Mouse (Mus musculus) neural tube, embryonic 12.5 days (tissue): ENCODE measurements around the gene Tnfsf12. TPM values are rescaled to one million over a fixed set of nuclear protein-coding genes. Genes with fewer than 3 reads are reported as not detected.

Experiments
- ATAC-seq: fragments of 200-750 bp; cut with Nextera tagmentation; 2 replicates; pipeline ENCODE4 v1.8.0; 2017; ENCODE audit warnings: low read depth, mild to moderate bottlenecking, moderate TSS enrichment, moderate library complexity; ENCODE audit not compliant: low FRiP score
- H3K27ac ChIP-seq: fragments of 300-500 bp; sonication (generic); 2 replicates; pipeline ENCODE4 v1.5.1; 2016
- H3K27me3 ChIP-seq: fragments of 300-500 bp; sonication (generic); replicated peaks from 2 replicates; pipeline ENCODE4 v1.6.1; 2016; ENCODE audit warnings: mild to moderate bottlenecking
- H3K36me3 ChIP-seq: fragments of 300-500 bp; sonication (generic); 2 replicates; pipeline ENCODE4 v1.6.1; 2016; ENCODE audit warnings: mild to moderate bottlenecking
- H3K4me1 ChIP-seq: fragments of 300-500 bp; sonication (generic); 2 replicates; pipeline ENCODE4 v1.6.1; 2016
- H3K4me2 ChIP-seq: fragments of 300-500 bp; sonication (generic); replicated peaks from 2 replicates; pipeline ENCODE4 v1.6.1; 2016; ENCODE audit warnings: mild to moderate bottlenecking
- H3K4me3 ChIP-seq: fragments of 300-500 bp; sonication (generic); 2 replicates; pipeline ENCODE4 v1.5.1; 2016
- H3K9ac ChIP-seq: fragments of 300-500 bp; sonication (generic); 2 replicates; pipeline ENCODE4 v1.6.1; 2016; ENCODE audit warnings: mild to moderate bottlenecking
- H3K9me3 ChIP-seq: fragments of 300-500 bp; sonication (generic); 2 replicates; pipeline ENCODE4 v1.6.1; 2016; ENCODE audit warnings: mild to moderate bottlenecking
- WGBS: fragments of 180-500 bp; shearing (Covaris S2); methylation state at CpG from one replicate; pipeline ENCODE4 v1.1.7; 2016; 5-methylcytosine and 5-hydroxymethylcytosine counted together
- polyA plus RNA-seq: library from polyadenylated mRNA; unstranded; fragments of >200 nt; fragmentation: Nextera tagmentation; extraction: Ambion mirVana; gene quantifications from 2 replicates; pipeline ENCODE4 v1.2.1, GENCODE M21; 2016

The Tnfsf12 gene
- polyA plus RNA-seq, 1 experiment from 2014 or later, result 1.9 TPM

DNA sequence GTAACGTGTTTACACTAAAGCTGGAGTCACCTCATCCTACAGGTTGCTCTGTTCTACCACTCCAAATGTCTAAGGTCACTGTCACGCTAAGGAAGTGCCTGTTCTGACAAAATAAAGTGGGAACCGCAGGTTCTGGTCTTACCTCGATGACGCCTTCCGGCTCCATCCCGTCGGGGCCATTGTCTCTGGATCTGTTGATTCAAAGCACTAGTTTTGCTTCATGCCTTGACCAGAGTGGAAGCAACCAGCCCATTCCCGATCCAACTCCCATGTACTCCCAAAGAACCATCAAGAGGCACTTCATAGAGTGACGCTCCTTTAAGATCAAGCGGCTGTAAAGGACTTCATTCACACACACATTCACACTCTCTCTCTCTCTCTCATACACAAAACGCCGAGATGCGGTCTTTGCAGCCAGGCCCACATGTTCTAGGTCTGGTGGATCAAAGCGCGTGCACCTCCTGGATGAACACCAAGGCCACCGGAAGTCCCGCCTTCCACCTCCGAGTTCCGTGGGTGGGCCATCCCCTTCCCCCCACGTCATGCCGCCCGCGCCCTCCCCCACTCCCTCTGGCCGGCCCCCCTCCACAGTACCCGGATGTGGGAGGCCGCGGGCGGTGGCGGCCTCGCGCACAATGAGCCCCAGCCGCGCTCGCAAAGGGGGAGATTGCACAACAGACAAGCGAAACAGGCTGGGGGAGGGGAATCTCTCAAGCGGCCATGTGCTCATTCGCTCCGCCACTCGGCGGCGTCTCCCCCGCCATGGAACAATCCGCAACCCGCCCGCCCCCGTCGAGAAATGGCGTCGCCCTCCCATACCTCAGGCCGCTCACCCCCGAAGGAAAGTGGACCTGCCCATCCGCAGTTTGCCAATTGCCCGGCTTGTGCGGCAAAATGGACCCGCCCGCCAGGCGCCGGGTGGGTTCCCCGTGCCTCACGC lies 24.6 kb downstream of the Tnfsf12 start:
- H3K9ac ChIP-seq, result peak overlapping the region; percentile 99
- 1% methylated on average over 59 of the region's 61 CpGs for WGBS
- H3K27ac ChIP-seq, result peak overlapping the region; percentile 87
- peak overlapping the region; percentile 99 for H3K4me3 ChIP-seq
- peaks cover 76% of the 10 kb centered on the region for H3K36me3 ChIP-seq
- H3K4me1 ChIP-seq, result peaks cover 33% of the 10 kb centered on the region
- H3K9me3 ChIP-seq, result no peaks in the 10 kb centered on the region
- H3K27me3 ChIP-seq, result no peaks in the 10 kb centered on the region
- peak overlapping the region; percentile 96 for H3K4me2 ChIP-seq
- peak; percentile 66 for ATAC-seq

DNA sequence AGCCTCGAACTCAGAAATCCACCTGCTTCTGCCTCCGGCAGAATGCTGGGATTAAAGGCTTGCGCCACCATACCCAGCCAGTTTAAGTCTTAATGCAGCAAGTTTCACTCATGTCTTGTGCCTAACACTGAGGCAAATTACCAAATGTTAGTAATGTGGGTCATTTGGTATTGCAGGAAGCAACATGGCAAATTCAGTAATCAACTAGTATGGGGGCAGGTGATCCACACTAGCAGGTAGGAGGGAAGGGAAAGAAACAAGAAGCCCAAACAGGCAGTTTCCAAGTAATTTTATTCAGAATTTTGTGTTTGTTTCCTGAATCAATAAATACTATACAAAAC lies 29.0 kb downstream of the Tnfsf12 start:
- WGBS, result 89% methylated on average over 3 of the region's 3 CpGs
- peaks cover 71% of the 10 kb centered on the region for H3K36me3 ChIP-seq

DNA sequence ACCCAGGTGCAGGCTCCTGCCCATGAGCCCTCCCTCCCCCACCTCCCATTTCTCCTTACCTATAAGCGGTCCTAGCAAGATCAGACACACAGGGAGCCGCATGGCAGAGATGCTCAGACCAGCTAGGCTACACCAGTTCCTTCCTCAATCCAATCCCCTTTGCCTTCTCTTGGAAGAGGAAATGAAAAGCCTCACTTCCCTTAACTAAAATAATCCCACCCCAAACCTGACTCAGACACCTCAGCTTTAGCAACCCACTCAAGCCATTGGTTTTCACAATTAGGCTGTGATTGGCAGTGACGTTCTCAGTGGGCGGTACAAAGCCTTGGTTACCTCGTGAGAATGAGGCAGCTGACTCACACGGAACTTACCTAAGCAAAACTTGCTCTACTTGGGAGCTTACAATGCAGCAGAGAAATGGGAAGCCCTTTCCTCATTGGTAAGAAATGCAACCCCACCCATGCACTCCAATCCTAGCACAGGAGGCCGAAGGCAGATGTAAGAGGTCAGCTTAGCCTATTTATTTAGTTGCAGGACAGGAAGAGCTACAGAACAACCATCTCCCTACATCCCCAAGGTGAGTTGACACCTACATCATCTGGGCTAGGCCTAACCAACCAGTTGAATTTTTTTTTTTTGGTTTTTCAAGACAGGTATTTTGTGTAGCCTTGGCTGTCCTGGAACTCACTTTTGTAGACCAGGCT lies 29.5 kb downstream of the Tnfsf12 start, which contains the start of gene Cd68:
Gene Cd68, minus strand, starts transcription at position 193 of the 704 bp plus-strand sequence.
- no peak for ATAC-seq
- H3K27ac ChIP-seq, result no peak within 1 kb of the TSS

More for the DNA sequence above, 29.0 kb downstream of the Tnfsf12 start:
- Histone ChIP-seq H3K27ac (no peak overlapping the region), H3K9me3 (no peaks in the 10 kb centered on the region), H3K4me1 (peaks cover 30% of the 10 kb centered on the region), H3K4me3 (no peak overlapping the region), H3K4me2 (no peak overlapping the region), H3K9ac (no peak overlapping the region), H3K27me3 (no peaks in the 10 kb centered on the region)
- no peak for ATAC-seq

DNA sequence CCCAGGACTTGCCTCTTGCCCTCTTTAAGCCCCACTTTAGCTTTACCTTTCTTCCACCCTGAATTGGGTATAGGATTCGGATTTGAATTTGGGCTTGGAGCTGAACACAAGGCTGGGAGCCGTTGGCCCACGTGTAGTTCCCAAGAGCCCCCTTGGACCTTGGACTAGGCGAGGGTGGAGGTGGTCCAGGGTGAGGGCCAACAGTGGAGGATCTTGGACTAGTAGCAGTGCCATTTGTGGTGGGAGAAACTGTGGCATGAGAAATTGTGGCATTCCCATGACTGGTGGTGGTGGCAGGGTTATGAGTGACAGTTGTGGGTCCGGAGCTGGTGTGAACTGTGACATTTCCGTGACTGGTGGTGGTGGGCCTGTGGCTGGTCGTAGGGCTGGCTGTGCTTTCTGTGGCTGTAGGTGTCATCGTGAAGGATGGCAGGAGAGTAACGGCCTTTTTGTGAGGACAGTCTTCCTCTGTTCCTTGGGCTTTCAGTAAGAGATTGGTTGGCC lies 30.1 kb downstream of the Tnfsf12 start:
- Histone ChIP-seq H3K27ac (no peak overlapping the region), H3K36me3 (peaks cover 65% of the 10 kb centered on the region), H3K4me3 (no peak overlapping the region), H3K9ac (no peak overlapping the region), H3K27me3 (no peaks in the 10 kb centered on the region), H3K4me2 (no peak overlapping the region), H3K9me3 (no peaks in the 10 kb centered on the region), H3K4me1 (peaks cover 35% of the 10 kb centered on the region)
- WGBS, result 81% methylated on average over 9 of the region's 9 CpGs
- no peak for ATAC-seq

More for the DNA sequence above, 29.5 kb downstream of the Tnfsf12 start, which contains the start of gene Cd68:
- peaks cover 71% of the 10 kb centered on the region for H3K36me3 ChIP-seq
- no peak within 1 kb of the TSS for H3K4me3 ChIP-seq
- H3K4me1 ChIP-seq, result peaks cover 35% of the 10 kb centered on the region
- no peak within 1 kb of the TSS for H3K9ac ChIP-seq
- H3K4me2 ChIP-seq, result no peak within 1 kb of the TSS
- 33% methylated on average over 7 of the region's 7 CpGs for WGBS
- no peaks in the 10 kb centered on the region for H3K27me3 ChIP-seq
- H3K9me3 ChIP-seq, result no peaks in the 10 kb centered on the region

DNA sequence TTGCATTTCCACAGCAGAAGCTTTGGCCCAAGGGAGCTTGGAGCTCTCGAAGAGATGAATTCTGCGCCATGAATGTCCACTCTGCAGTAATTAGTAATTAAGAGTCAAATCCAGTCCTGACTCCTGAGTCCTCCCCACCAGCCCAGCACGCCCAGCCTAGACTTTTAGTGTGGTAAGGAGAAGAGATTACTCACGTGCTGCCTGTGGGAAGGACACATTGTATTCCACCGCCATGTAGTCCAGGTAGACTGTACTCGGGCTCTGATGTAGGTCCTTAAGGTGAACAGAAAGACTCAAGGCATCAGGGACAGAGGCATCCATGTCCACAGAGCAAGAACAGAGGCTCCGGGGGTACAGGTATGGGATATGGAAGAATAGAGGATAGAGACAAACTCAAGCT lies 30.8 kb downstream of the Tnfsf12 start:
- Histone ChIP-seq H3K4me1 (peaks cover 29% of the 10 kb centered on the region), H3K9me3 (no peaks in the 10 kb centered on the region), H3K4me2 (no peak overlapping the region), H3K9ac (no peak overlapping the region), H3K4me3 (no peak overlapping the region), H3K27ac (no peak overlapping the region), H3K36me3 (peaks cover 59% of the 10 kb centered on the region), H3K27me3 (no peaks in the 10 kb centered on the region)
- WGBS, result 97% methylated on average over 7 of the region's 7 CpGs
- no peak for ATAC-seq

DNA sequence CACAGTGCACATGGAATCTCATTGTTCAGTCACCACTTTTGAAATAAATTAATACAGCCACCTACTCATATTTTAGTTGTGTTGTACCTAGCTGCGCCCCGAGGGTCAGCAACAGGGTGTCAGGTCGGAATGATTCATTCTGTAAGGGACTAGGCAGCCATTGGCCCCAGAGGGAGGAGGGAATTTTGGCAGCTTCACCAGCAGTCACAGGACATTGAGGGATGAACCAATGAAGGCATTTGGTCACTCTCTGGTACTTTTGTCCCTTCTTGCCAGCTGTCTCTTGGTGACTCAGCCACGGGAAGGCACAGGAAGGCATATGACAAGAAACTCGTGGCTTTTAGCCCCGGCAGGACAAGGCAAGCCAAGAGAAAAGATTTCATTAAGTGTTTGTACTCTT lies 31.9 kb downstream of the Tnfsf12 start:
- H3K4me2 ChIP-seq, result no peak overlapping the region
- peaks cover 51% of the 10 kb centered on the region for H3K36me3 ChIP-seq
- H3K4me3 ChIP-seq, result no peak overlapping the region
- 85% methylated on average over 6 of the region's 6 CpGs for WGBS
- no peaks in the 10 kb centered on the region for H3K9me3 ChIP-seq
- H3K9ac ChIP-seq, result no peak overlapping the region
- H3K27me3 ChIP-seq, result no peaks in the 10 kb centered on the region
- no peak for ATAC-seq
- no peak overlapping the region for H3K27ac ChIP-seq
- H3K4me1 ChIP-seq, result peaks cover 20% of the 10 kb centered on the region

DNA sequence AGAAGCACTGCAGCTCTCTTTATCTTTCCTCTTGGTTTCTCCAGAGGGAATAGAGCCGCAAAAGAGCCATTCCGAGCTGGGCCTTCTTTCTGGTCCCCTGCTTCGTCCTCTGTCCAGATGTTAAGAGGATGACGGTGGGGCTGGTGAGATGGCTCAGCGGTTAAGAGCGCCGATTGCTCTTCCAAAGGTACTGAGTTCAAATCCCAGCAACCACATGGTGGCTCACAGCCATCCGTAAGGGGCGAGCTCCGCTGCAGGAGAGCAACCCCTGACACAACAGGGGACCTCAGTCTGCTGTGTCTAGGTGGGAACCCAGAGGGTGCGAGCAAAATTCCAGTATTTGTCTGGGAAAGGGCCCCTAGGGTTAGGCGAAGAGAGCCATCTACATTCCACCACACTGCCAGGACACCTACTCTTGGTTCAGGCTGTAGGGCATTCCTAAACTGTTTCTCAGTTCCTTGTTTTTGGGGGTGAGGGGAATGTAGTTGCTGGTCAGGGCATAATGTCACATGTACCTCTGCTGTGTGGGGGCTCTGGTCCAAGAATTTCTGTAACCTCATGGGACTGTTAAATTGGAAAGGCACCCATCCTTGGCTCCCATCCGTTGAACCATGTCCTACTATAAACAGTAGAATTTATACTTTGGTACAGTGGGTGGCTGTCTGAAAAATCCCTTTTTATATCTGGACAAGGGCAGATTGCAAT lies 32.5 kb downstream of the Tnfsf12 start:
- peaks cover 51% of the 10 kb centered on the region for H3K36me3 ChIP-seq

DNA sequence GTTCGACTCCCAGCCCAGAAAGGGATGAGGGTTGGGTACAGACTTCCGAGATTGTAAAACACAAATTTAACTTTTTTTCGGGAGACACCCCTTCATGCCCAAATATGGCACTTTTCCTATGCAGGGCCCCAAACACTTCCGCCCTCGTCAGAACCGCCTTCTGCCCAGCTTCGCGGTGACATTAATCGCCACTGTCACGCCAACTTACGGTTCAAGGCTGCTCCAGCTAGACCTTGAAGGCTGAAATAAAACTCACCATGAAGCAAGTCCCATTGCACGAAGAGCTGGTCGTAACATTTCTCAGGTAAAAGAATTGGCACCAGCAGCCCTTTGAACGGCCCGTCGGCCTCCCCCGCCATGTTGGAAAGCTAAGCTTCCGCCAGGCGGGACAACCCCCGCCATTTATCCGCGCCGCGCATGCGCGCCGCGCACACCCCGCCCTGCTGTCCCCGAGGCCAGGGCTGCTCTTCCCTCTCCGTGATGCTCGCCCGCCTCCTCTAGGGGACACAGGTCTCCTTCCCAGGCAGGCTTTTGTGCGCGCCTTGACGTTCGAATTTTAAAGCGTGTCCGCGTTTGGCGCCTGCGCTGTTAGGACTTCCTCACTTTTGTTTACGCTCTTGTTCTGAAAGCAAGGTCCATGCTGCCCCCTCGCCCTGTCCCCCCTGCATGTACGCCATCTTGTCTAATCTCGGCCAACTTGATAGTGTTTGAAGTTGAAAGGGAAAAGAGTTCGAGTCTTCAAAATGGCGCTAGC lies 33.3 kb downstream of the Tnfsf12 start, which contains the start of gene Mpdu1:
Gene Mpdu1, minus strand, starts transcription at position 430 of the 754 bp plus-strand sequence.
- no peaks in the 10 kb centered on the region for H3K27me3 ChIP-seq
- H3K4me3 ChIP-seq, result peak within 1 kb of the TSS; percentile 51
- H3K36me3 ChIP-seq, result peaks cover 51% of the 10 kb centered on the region

More for the DNA sequence above, 32.5 kb downstream of the Tnfsf12 start:
- Histone ChIP-seq H3K4me1 (peaks cover 20% of the 10 kb centered on the region), H3K27me3 (no peaks in the 10 kb centered on the region), H3K9me3 (no peaks in the 10 kb centered on the region), H3K27ac (peak overlapping the region; percentile 92), H3K4me3 (peak overlapping the region; percentile 51), H3K9ac (peak overlapping the region; percentile 63), H3K4me2 (peak overlapping the region; percentile 65)
- WGBS, result 72% methylated on average over 13 of the region's 13 CpGs
- peak; percentile 54 for ATAC-seq

DNA sequence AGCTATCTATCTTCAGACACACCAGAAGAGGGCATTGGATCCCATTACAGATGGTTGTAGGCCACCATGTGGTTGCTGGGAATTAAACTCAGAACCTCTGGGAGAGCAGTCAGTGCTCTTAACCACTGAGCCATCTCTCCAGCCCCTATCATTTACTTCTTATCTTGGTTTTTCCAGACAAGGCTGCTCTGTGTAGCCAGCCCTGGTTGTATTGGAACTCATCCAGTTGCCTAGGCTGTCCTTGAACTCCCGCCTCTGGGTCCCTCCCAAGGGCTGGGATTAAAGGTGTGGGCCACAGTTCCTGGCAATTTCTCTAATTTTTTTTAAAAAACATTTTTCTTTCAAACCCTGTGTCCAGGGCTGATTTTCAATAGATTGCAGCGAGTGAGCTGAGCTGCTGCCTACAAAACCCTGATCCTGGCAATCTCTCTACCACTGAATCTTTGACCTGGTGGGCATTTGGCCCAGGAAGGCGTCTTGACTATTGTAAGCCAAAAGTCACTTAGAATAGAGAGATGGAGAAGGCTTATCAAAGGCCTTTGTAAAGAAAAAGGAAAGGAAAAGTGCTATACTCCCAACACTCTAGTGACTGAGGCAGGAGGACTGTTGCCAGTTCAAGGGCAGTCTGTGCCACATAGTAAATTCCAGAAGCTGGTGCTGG lies 34.3 kb downstream of the Tnfsf12 start:
- Histone ChIP-seq H3K4me1 (peaks cover 20% of the 10 kb centered on the region), H3K9me3 (no peaks in the 10 kb centered on the region), H3K9ac (peak overlapping the region; percentile 63; the same call in 1 of the 2 replicates), H3K4me2 (peak overlapping the region; percentile 65), H3K36me3 (peaks cover 55% of the 10 kb centered on the region), H3K27ac (0 out of 2 replicates have a peak overlapping the region, but pooled peaks have one; percentile 92), H3K27me3 (no peaks in the 10 kb centered on the region), H3K4me3 (peak overlapping the region; percentile 51)
- ATAC-seq, result no peak
- WGBS, result 88% methylated on average over 3 of the region's 3 CpGs

More for the DNA sequence above, 33.3 kb downstream of the Tnfsf12 start, which contains the start of gene Mpdu1:
- Histone ChIP-seq H3K9ac (peak within 1 kb of the TSS; percentile 63), H3K27ac (peak within 1 kb of the TSS; percentile 92), H3K9me3 (no peaks in the 10 kb centered on the region), H3K4me1 (peaks cover 20% of the 10 kb centered on the region), H3K4me2 (peak within 1 kb of the TSS; percentile 65)
- under 1% methylated on average over 48 of the region's 48 CpGs for WGBS
- ATAC-seq, result peak; percentile 94

DNA sequence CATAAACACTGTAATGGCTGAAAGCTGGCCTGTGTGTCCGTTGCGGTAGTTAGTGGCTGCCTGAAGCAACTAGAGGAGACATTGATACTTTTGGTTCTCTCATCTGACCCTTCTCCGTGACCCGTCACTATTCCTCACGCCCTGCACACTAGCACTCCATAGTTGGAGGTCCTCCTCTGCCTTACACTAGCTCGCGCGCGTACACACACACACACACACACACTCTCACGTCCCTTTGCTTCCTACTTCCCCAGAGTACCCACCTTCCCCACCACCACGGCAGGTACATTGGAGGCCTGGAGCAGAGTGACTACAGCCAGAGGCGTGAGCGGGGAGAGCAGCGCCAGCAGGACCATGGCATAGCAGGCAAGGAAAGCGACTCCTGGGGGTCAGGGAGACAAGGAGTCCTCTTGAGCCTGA lies 38.2 kb downstream of the Tnfsf12 start:
- H3K4me2 ChIP-seq, result no peak overlapping the region
- H3K27me3 ChIP-seq, result no peaks in the 10 kb centered on the region
- WGBS, result 83% methylated on average over 15 of the region's 15 CpGs
- no peaks in the 10 kb centered on the region for H3K9me3 ChIP-seq
- H3K4me3 ChIP-seq, result no peak overlapping the region
- ATAC-seq, result no peak
- H3K9ac ChIP-seq, result no peak overlapping the region
- no peak overlapping the region for H3K27ac ChIP-seq
- H3K4me1 ChIP-seq, result peaks cover 24% of the 10 kb centered on the region
- peaks cover 52% of the 10 kb centered on the region for H3K36me3 ChIP-seq
